Mouse (Mus musculus): ENCODE data around the gene Tmprss12.

DNA sequence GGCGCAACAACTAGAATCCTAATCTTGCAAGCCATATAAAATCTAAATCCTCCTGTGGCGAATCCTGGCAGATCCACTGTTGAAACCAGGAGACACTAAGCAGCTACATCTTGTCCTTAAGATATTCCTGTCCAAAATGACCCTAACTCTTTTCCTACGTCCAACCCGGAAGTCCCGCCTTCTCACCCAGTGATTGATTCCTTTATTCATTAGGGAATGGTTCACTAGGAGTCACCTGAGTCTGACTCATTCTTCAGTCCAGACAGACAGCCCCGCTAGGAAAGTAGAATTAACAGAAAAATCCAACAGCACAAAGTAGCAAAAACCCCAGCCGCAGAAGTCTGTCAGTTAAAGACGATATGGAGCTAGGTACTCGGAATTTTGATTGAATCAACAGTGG lies 33.3 kb upstream of the Tmprss12 start:
- TF ChIP-seq POLR2A (IDR thresholded peaks at IDR 0.05; ENCODE audit: control insufficient read depth, low read depth, low read length) (no peak), CTCF (IDR thresholded peaks at IDR 0.05; ENCODE audit: control insufficient read depth, insufficient read depth, insufficient replicate concordance, low read depth, low read length) (no peak)
